Mouse (Mus musculus) v-Abl transformed pro-B cells (cell line): ENCODE results near the gene Nfat5.

Experiments used
- in situ Hi-C, 2 experiments: fragments of 400-800 bp; cut with MboI; formaldehyde crosslinking; loops; one replicate each; pipeline ENCODE4 v1.15.1; 2025; ENCODE audit not compliant: unreplicated experiment in 2 of 2

Nfat5 gene

GRCm38 (mm10) chr8:107391136-107391516 lies 97.9 kb downstream of the Nfat5 start:
- in situ Hi-C loops: no loop called here

DNA sequence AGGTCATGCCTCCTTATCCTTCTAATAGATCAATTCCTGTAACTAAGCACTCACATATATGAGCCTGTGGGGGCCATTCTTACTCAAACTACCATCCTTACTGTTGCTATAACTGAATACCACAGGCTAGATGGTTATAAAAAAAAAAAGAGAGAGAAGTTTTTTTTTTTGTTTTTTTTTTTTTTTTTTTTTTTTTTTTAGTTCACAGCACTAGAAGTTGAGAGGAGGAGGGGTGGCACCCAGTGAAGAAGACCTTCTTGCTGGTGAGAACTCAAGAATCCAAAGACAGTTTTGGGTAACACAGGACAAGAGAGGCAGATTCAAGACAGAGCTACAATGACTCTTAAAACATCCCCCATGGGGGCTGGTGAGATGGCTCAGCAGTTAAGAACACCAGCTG lies 102.1 kb downstream of the Nfat5 start:
- in situ Hi-C loops: no loop called here

DNA sequence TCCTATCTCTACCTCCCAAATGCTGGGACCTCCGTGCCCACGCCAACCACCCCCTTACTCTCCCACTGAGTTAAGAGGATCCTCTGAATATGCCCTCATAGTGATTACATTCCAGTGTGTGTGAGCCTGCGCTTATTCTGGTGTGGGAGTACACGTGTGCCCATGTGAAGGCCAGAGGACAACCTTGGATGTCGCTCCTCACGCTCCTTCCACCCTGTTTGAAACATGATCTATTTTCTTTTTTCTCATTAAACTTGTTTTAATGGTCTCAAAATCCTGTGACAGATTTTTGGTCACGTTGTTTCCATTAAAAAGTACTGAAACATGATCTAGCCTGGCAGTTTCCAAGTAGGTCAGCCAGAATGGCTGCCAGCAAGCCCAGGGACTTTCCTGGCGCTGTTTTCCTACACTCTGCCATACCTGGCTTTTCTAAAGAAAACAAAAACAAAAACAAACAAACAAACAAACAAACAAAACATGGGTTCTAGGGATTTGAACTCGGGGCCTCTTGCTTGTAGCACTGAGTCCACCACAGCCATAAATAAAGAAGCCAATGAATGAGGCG lies 102.9 kb downstream of the Nfat5 start:
- in situ Hi-C loops: no loop called here

- in situ Hi-C loops: no loop called here
These were observed 104.4 kb downstream of the Nfat5 start for GRCm38 (mm10) chr8:107397665-107398064.

DNA sequence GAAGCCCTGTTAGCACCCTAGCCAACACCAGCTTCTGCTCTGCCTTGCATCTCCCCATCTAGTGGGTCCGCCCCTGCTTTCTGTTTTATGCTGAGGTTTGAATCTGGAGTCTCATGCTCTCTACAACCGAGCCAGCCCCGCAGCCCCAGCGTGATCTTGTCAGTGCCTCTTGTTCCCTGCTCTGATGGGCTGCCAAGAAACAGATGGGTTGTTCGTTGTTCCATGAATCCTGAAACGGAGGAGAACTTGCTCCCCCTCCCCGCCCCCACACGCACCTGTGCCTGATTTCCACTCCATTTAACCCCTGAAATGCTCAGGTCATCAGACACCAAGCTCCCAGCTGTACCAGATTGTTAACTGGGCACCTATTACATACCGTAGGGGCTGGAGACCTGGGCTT lies 106.2 kb downstream of the Nfat5 start:
- in situ Hi-C loops: no loop called here

GRCm38 (mm10) chr8:107401866-107402265 lies 108.6 kb downstream of the Nfat5 start:
- in situ Hi-C loops: no loop called here

DNA sequence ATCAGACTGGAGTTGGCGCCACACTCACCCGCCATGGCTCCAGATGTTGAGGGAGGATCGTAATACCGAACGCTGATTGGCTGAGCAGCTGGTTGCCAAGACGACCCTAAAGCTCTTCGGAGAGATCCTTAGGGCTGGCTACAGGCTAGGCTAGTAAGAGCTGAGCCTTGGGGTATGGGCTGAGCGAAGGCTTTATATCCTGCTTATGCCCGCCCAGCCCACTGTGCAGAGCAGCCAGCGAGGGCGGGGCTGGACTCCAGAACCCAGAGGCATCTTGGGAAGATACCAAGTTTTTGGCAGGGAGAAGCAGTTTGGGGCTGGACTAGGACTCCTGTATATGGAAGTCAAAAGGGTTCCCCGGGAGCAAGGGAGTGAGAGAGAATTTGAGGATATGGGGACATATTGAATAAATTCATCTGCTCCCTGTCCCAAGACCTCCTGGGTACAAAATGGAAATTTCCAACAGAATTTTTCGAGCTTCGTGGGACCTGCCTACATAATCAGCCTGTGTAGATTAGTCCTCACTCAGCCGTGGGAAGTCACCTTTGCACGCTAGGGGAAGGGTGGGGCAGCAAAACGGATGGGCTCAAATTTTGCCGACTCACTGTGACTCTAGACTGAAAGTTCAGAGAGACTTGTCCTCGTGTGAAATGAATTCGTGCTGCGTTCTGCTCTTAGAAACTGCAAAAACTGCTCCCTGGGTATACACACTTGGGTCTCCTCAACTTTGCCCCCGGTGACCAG lies 109.9 kb downstream of the Nfat5 start, which contains the start of gene Nqo1:
TSS of gene Nqo1 (minus strand) at position 169 of the 744 bp plus-strand sequence.
- in situ Hi-C loops: no loop called here

- in situ Hi-C loops: no loop called here
These were observed 110.8 kb downstream of the Nfat5 start for GRCm38 (mm10) chr8:107404057-107404456.

DNA sequence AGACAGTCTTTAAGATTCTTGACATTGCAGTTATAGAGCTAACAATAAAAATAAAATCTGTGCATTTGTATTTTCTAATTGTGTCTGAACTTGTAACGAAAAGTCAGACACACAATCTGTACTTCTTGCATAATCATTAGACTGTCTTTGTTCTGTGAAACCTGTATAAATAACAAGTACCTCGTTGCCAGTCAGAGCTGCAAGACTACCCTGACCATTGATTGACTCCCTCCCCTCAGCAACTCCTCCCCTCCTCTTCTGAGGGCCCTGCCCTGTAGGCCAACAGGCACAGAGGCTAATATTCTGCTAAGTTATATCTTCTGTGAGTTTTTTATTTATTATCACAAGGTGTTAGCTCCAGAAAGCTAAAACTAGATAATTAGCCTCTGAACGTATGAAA lies 112.7 kb downstream of the Nfat5 start:
- in situ Hi-C loops: no loop called here

- in situ Hi-C loops: loop anchor here (5.0 to 10.0 kb wide), 2 partner anchors 163 to 166 kb away; no protein-coding TSS in a partner anchor
These were observed 118.1 kb downstream of the Nfat5 start for GRCm38 (mm10) chr8:107411391-107411790.

DNA sequence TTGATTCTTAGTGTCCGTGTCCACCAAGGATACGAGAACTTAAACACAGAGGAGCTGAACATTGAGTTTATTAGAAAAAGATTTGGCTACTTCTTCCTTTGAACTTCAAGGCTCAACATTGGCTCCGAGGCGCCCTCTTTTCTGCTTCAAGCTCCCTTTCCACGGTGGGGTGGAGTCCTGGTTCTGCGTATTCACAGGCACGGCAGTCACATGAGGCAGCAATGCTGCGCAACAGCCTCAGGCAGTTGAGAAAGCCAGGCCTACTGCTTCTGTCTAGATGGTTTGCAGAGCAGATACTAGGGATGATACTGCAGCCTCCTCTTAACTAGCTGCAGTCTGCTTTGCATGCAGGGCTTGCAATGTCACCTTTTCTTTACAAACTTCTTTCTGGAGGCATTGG lies 119.3 kb downstream of the Nfat5 start:
- in situ Hi-C loops: loop anchor here (5.0 to 10.0 kb wide), 2 partner anchors 162 to 165 kb away; no protein-coding TSS in a partner anchor

DNA sequence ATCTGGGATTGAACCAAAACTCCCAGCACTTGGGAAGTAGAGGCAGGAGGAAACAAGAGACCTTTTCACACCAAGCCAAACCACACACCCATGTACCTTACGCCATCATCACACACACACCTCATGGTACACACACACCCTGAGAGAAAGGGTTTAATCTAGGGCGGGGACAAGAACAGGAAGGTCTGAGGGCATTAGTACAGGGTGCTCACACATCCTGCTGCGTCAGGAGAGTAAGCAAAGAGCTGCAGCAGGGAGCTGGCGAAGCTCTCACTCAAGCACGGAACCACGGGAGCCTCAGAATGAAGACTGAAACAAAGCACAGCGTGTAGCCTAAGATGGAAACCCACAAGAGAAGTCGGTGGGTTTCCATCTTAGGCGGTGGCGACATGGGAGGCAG lies 120.6 kb downstream of the Nfat5 start:
- in situ Hi-C loops: loop anchor here (5.0 to 10.0 kb wide), 2 partner anchors 161 to 163 kb away; no protein-coding TSS in a partner anchor

GRCm38 (mm10) chr8:107417001-107417400 lies 123.7 kb downstream of the Nfat5 start:
- in situ Hi-C loops: loop anchor here in 1 of 2 experiments (10.0 kb wide), 1 partner anchor 158 kb away; no protein-coding TSS in a partner anchor

DNA sequence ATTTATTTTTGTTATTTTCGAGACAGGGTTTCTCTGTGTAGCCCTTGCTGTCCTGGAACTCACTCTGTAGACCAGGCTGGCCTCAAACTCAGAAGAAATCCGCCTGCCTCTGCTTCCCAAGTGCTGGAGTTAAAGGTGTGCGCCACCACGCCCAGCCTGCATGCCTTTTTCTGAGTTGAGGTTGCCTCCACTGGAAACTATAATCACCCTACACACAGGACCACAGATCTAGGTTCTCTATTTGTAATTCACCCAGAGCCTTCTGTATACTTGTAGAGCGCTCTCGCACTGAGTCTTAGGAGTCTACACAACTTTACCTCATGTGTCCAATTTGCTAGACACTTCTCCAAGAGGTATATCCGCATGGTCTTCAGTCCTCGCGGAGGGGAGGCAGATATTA lies 130.9 kb downstream of the Nfat5 start:
- in situ Hi-C loops: no loop called here

GRCm38 (mm10) chr8:107424597-107425229 lies 131.4 kb downstream of the Nfat5 start, which contains the start of gene Nob1:
Gene Nob1 (minus strand): TSS chr8:107425051.
- in situ Hi-C loops: loop anchor here in 1 of 2 experiments (25.0 kb wide), 1 partner anchor 737 kb away; the partner anchor contains the start of gene Tango6

DNA sequence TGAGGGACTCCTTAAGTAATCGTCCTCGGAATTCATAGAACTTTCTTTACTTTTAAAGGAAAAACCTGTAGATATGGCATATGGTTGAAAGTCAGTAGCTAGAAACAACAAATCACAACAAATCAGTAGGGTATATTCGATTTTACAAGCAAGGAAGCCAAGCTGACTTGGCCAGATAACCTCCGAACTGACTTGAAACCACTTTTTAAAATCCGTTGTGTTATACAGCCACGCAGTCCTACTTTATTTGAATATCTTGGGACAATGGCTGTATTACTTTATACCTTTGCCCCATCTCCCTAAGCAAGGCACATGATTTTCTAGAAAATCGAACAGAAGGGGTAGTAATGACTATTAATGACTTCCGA lies 131.9 kb downstream of the Nfat5 start:
- in situ Hi-C loops: loop anchor here in 1 of 2 experiments (25.0 kb wide), 1 partner anchor 738 kb away; the partner anchor contains the start of gene Tango6
